Mouse (Mus musculus): ENCODE measurements around the gene Mob3a. TPM values are rescaled to one million over a fixed set of nuclear protein-coding genes. Genes with fewer than 3 reads are reported as not detected.

Gene Mob3a
- total and polyA plus RNA-seq, 2 experiments from 2014 or later = 10.8 to 15.0 TPM

GRCm38 (mm10) chr10:80700038-80700504 is 1.7 kb downstream of the Mob3a start:
- Histone ChIP-seq H3K27ac (ENCODE audit: low read depth) (no peak overlapping the region), H3K9me3 (replicated peaks; ENCODE audit: control insufficient read depth, low read length) (no peaks in the 10 kb centered on the region), H3K9ac (replicated peaks; ENCODE audit: low read depth, low read length) (no peak overlapping the region), H3K36me3 (replicated peaks; ENCODE audit: control insufficient read depth, insufficient read depth, low read length) (0 out of 2 replicates have a peak, but pooled peaks cover 5% of the 10 kb centered on the region), H3K4me3 (ENCODE audit: low read depth, low read length) (no peak overlapping the region), H3K27me3 (ENCODE audit: control insufficient read depth, insufficient read depth, low read length) (no peaks in the 10 kb centered on the region), H3K4me1 (ENCODE audit: control insufficient read depth, insufficient read depth) (peaks cover 14% of the 10 kb centered on the region; the same call in 1 of the 2 replicates), H3K4me2 (ENCODE audit: low read depth, low read length) (no peak overlapping the region; the same call in 1 of the 2 replicates)
- DNase-seq (ENCODE audit: low spot score) = no peak
- no peak for ATAC-seq (ENCODE audit: insufficient read depth, low read depth)
- TF ChIP-seq CTCF (IDR thresholded peaks at IDR 0.05; ENCODE audit: low read depth) = no peak
- no peak for TF ChIP-seq EP300 (IDR thresholded peaks at IDR 0.05; ENCODE audit: low read depth)
- 80% methylated on average over 7 of the region's 7 CpGs for WGBS

- ATAC-seq (ENCODE audit: insufficient read depth, low read depth) = no peak
- Histone ChIP-seq H3K4me1 (ENCODE audit: control insufficient read depth, insufficient read depth) (peaks cover 21% of the 10 kb centered on the region; the same call in 1 of the 2 replicates), H3K36me3 (replicated peaks; ENCODE audit: control insufficient read depth, insufficient read depth, low read length) (peaks cover 9% of the 10 kb centered on the region; the same call in 1 of the 2 replicates), H3K27ac (ENCODE audit: low read depth) (no peak overlapping the region), H3K9ac (replicated peaks; ENCODE audit: low read depth, low read length) (no peak overlapping the region), H3K27me3 (ENCODE audit: control insufficient read depth, insufficient read depth, low read length) (no peaks in the 10 kb centered on the region), H3K4me3 (ENCODE audit: low read depth, low read length) (no peak overlapping the region), H3K4me2 (ENCODE audit: low read depth, low read length) (no peak overlapping the region), H3K9me3 (replicated peaks; ENCODE audit: control insufficient read depth, low read length) (no peaks in the 10 kb centered on the region)
- TF ChIP-seq CTCF (IDR thresholded peaks at IDR 0.05; ENCODE audit: low read depth) = no peak
- TF ChIP-seq EP300 (IDR thresholded peaks at IDR 0.05; ENCODE audit: low read depth) = no peak
- no peak for DNase-seq (ENCODE audit: low spot score)
- WGBS = 89% methylated on average over 9 of the region's 9 CpGs
These were observed 3.2 kb downstream of the Mob3a start for GRCm38 (mm10) chr10:80698605-80699004.

- H3K4me3 ChIP-seq (ENCODE audit: low read depth, low read length) = no peak overlapping the region
- 70% methylated on average over 9 of the region's 9 CpGs for WGBS
- DNase-seq (ENCODE audit: low spot score) = no peak
- no peak overlapping the region for H3K9ac ChIP-seq (replicated peaks; ENCODE audit: low read depth, low read length)
- H3K4me1 ChIP-seq (ENCODE audit: control insufficient read depth, insufficient read depth) = peaks cover 17% of the 10 kb centered on the region; the same call in 1 of the 2 replicates
- no peak for ATAC-seq (ENCODE audit: insufficient read depth, low read depth)
- no peaks in the 10 kb centered on the region for H3K27me3 ChIP-seq (ENCODE audit: control insufficient read depth, insufficient read depth, low read length)
- TF ChIP-seq EP300 (IDR thresholded peaks at IDR 0.05; ENCODE audit: low read depth) (no peak), CTCF (IDR thresholded peaks at IDR 0.05; ENCODE audit: low read depth) (no peak)
- no peaks in the 10 kb centered on the region for H3K9me3 ChIP-seq (replicated peaks; ENCODE audit: control insufficient read depth, low read length)
- peaks cover 9% of the 10 kb centered on the region; the same call in 1 of the 2 replicates for H3K36me3 ChIP-seq (replicated peaks; ENCODE audit: control insufficient read depth, insufficient read depth, low read length)
- H3K4me2 ChIP-seq (ENCODE audit: low read depth, low read length) = no peak overlapping the region
- H3K27ac ChIP-seq (ENCODE audit: low read depth) = no peak overlapping the region
These were observed 4.0 kb downstream of the Mob3a start for GRCm38 (mm10) chr10:80697812-80698211.

GRCm38 (mm10) chr10:80697393-80697787 is 4.4 kb downstream of the Mob3a start:
- ATAC-seq (ENCODE audit: insufficient read depth, low read depth) = no peak
- no peak overlapping the region for H3K27ac ChIP-seq (ENCODE audit: low read depth)
- peaks cover 17% of the 10 kb centered on the region; the same call in 1 of the 2 replicates for H3K4me1 ChIP-seq (ENCODE audit: control insufficient read depth, insufficient read depth)
- H3K36me3 ChIP-seq (replicated peaks; ENCODE audit: control insufficient read depth, insufficient read depth, low read length) = peaks cover 9% of the 10 kb centered on the region; the same call in 1 of the 2 replicates
- no peak overlapping the region for H3K4me3 ChIP-seq (ENCODE audit: low read depth, low read length)
- no peak overlapping the region for H3K4me2 ChIP-seq (ENCODE audit: low read depth, low read length)
- DNase-seq (ENCODE audit: low spot score) = no peak
- TF ChIP-seq CTCF (IDR thresholded peaks at IDR 0.05; ENCODE audit: low read depth) = no peak
- no peak for TF ChIP-seq EP300 (IDR thresholded peaks at IDR 0.05; ENCODE audit: low read depth)
- no peak overlapping the region for H3K9ac ChIP-seq (replicated peaks; ENCODE audit: low read depth, low read length)
- H3K9me3 ChIP-seq (replicated peaks; ENCODE audit: control insufficient read depth, low read length) = no peaks in the 10 kb centered on the region
- WGBS = 91% methylated on average over 8 of the region's 8 CpGs
- H3K27me3 ChIP-seq (ENCODE audit: control insufficient read depth, insufficient read depth, low read length) = no peaks in the 10 kb centered on the region

GRCm38 (mm10) chr10:80696502-80697392 is 5.0 kb downstream of the Mob3a start:
- ATAC-seq (ENCODE audit: insufficient read depth, low read depth) (no peak), DNase-seq (ENCODE audit: low spot score) (no peak)
- no peaks in the 10 kb centered on the region for H3K27me3 ChIP-seq (ENCODE audit: control insufficient read depth, insufficient read depth, low read length)
- peak overlapping the region; percentile 55 for H3K27ac ChIP-seq (ENCODE audit: low read depth)
- H3K9ac ChIP-seq (replicated peaks; ENCODE audit: low read depth, low read length) = no peak overlapping the region
- peaks cover 9% of the 10 kb centered on the region; the same call in 1 of the 2 replicates for H3K36me3 ChIP-seq (replicated peaks; ENCODE audit: control insufficient read depth, insufficient read depth, low read length)
- no peaks in the 10 kb centered on the region for H3K9me3 ChIP-seq (replicated peaks; ENCODE audit: control insufficient read depth, low read length)
- H3K4me1 ChIP-seq (ENCODE audit: control insufficient read depth, insufficient read depth) = peaks cover 17% of the 10 kb centered on the region; the same call in 1 of the 2 replicates
- no peak overlapping the region for H3K4me3 ChIP-seq (ENCODE audit: low read depth, low read length)
- WGBS = 63% methylated on average over 11 of the region's 12 CpGs
- TF ChIP-seq EP300 (IDR thresholded peaks at IDR 0.05; ENCODE audit: low read depth) = no peak
- no peak overlapping the region for H3K4me2 ChIP-seq (ENCODE audit: low read depth, low read length)

Measured in heart, postnatal 0 days (tissue).